ENCODE assay signal across 16 mouse cellular contexts in the genomic region with DNA sequence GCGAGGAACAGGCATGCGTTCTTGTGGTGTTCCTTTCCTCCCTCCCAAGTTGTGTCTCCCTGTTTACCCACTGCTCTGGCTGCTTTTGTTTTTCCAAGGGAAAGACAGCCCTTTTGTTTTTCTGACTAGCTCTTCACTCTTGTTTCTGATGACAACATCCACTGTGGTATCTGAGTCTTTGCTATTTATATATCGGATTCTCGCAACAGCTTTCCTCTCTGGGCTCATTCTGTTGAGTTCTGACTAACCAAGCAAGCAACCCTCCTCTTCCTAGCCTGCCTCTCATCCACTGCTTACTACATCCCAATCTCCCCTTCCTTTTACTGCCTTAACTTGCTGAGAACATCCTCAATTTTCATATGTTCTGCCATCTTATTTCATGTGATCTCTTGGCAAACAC.
"Had no signal": no experiment of that assay in that cellular context is flagged by ENCODE, and none has a peak within 500 bp of the region (broad histone marks: within the 10 kb centered on the region; RNA-seq: fewer than 3 reads in every experiment).

No protein-coding gene starts in this region.

- H3K36me3 ChIP-seq: limb, embryonic 15.5 days; liver, embryonic 12.5 days; lung, embryonic 15.5 days; midbrain, embryonic 15.5 days; neural tube, embryonic 12.5 days had no signal

- H3K4me3 ChIP-seq: kidney, embryonic 15.5 days; limb, embryonic 15.5 days; liver, embryonic 12.5 days; lung, embryonic 15.5 days; megakaryocyte, embryonic 14.5 days; midbrain, embryonic 15.5 days; neural tube, embryonic 12.5 days had no signal

- DNase-seq: kidney, postnatal 14 days; lung, postnatal 14 days; retina, postnatal 1 day; right cerebral cortex, postnatal 4 days; spleen, adult 18-20 months; thymus, adult 18-20 months; thymus, postnatal 25 days had no signal

- H3K27ac ChIP-seq: kidney, embryonic 15.5 days; limb, embryonic 15.5 days; liver, embryonic 12.5 days; lung, embryonic 15.5 days; macrophage; midbrain, embryonic 15.5 days; neural tube, embryonic 12.5 days had no signal

- H3K4me1 ChIP-seq: kidney, embryonic 15.5 days; liver, embryonic 12.5 days; megakaryocyte, embryonic 14.5 days; neural tube, embryonic 12.5 days had no signal

- H3K27me3 ChIP-seq: kidney, embryonic 15.5 days; limb, embryonic 15.5 days; liver, embryonic 12.5 days; lung, embryonic 15.5 days; megakaryocyte, embryonic 14.5 days; midbrain, embryonic 15.5 days; neural tube, embryonic 12.5 days had no signal

- ATAC-seq: liver, embryonic 12.5 days; midbrain, embryonic 15.5 days had no signal

- H3K9me3 ChIP-seq: limb, embryonic 15.5 days; liver, embryonic 12.5 days; lung, embryonic 15.5 days; midbrain, embryonic 15.5 days had no signal

- H3K4me2 ChIP-seq: kidney, embryonic 15.5 days; limb, embryonic 15.5 days; liver, embryonic 12.5 days; lung, embryonic 15.5 days; midbrain, embryonic 11.5 days; midbrain, embryonic 15.5 days; neural tube, embryonic 12.5 days had no signal

- H3K9ac ChIP-seq: kidney, embryonic 15.5 days; limb, embryonic 15.5 days; liver, embryonic 12.5 days; lung, embryonic 15.5 days; midbrain, embryonic 15.5 days; neural tube, embryonic 12.5 days had no signal
